Mouse (Mus musculus): ENCODE measurements around the gene Cyp1b1.

Gene Cyp1b1

GRCm38 (mm10) chr17:79654187-79654586 is 60.7 kb downstream of the Cyp1b1 start:
- in situ Hi-C loops (cut with MboI, MseI), result no loop called here

DNA sequence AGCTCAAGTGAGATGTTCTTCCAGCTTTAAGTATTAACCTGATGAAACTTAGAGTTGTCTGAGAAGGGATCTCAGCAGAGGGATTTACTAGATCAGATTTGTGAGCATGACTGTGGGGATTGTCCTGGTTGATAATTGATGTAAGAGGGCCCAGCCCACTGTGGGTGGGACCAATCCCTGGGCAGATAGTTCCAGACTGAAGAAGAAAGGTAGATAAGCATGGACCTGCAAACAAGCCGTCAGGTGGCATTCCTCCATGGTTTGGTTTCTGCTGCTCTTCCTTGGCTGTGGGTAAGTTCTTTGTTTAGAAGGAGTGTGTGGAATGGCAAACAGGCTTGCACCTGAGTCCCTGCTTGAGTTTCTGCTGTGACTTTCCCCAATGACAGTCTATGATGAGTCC is 61.7 kb downstream of the Cyp1b1 start:
- in situ Hi-C loops (cut with MboI, MseI), result no loop called here
